In genomic region chr8:45595983-45596382, GRCm38 (mm10) we compare ENCODE assay signal across 33 mouse cellular contexts.
DNase-seq lines count a peak whose midpoint lies in the region; ATAC-seq and TF ChIP-seq lines count a peak whose summit lies in the region.
"Had no signal": no experiment of that assay in that cellular context is flagged by ENCODE, and none has a peak within 500 bp of the region (broad histone marks: within the 10 kb centered on the region; RNA-seq: fewer than 3 reads in every experiment).

No protein-coding gene starts in this region.

- H3K9me3 ChIP-seq in lung, embryonic 14.5 days (ENCODE audit: low read depth, low read length), result no peaks in the 10 kb centered on the region
- H3K9me3 ChIP-seq: embryonic facial prominence, embryonic 12.5 days; forebrain, embryonic 10.5 days; forebrain, embryonic 15.5 days; heart, embryonic 12.5 days; hindbrain, embryonic 13.5 days; lung, embryonic 15.5 days; midbrain, embryonic 13.5 days; stomach, embryonic 15.5 days had no signal

- H3K36me3 ChIP-seq in lung, embryonic 14.5 days (ENCODE audit: insufficient read depth), result no peaks in the 10 kb centered on the region
- H3K36me3 ChIP-seq: embryonic facial prominence, embryonic 12.5 days; forebrain, embryonic 10.5 days; forebrain, embryonic 15.5 days; heart, embryonic 12.5 days; hindbrain, embryonic 13.5 days; lung, embryonic 15.5 days; midbrain, embryonic 13.5 days; stomach, embryonic 15.5 days had no signal

- no peak overlapping the region for H3K4me3 ChIP-seq in lung, embryonic 14.5 days (ENCODE audit: low read depth, low read length)
- H3K4me3 ChIP-seq: embryonic facial prominence, embryonic 12.5 days; forebrain, embryonic 10.5 days; forebrain, embryonic 15.5 days; heart, embryonic 12.5 days; hindbrain, embryonic 13.5 days; lung, embryonic 15.5 days; megakaryocyte, embryonic 14.5 days; midbrain, embryonic 13.5 days; stomach, embryonic 15.5 days had no signal

- H3K4me1 ChIP-seq in lung, embryonic 14.5 days (ENCODE audit: insufficient read depth), result no peaks in the 10 kb centered on the region
- H3K4me1 ChIP-seq: embryonic facial prominence, embryonic 12.5 days; forebrain, embryonic 10.5 days; megakaryocyte, embryonic 14.5 days; stomach, embryonic 15.5 days had no signal

- H3K27ac ChIP-seq in lung, embryonic 14.5 days (ENCODE audit: low read depth), result no peak overlapping the region
- H3K27ac ChIP-seq: embryonic facial prominence, embryonic 12.5 days; forebrain, embryonic 10.5 days; forebrain, embryonic 15.5 days; hindbrain, embryonic 13.5 days; kidney, postnatal 0 days; midbrain, embryonic 13.5 days; stomach, embryonic 15.5 days had no signal

- 76% methylated on average over 1 of the region's 1 CpGs for WGBS in lung, embryonic 14.5 days

- H3K9ac ChIP-seq in lung, embryonic 14.5 days, result no peak overlapping the region
- H3K9ac ChIP-seq: embryonic facial prominence, embryonic 12.5 days; forebrain, embryonic 15.5 days; heart, embryonic 12.5 days; hindbrain, embryonic 13.5 days; lung, embryonic 15.5 days; midbrain, embryonic 13.5 days; stomach, embryonic 15.5 days had no signal

- TF ChIP-seq CTCF in lung, embryonic 14.5 days (IDR thresholded peaks at IDR 0.05; ENCODE audit: low read depth), result no peak

- ATAC-seq in lung, embryonic 14.5 days (ENCODE audit: insufficient read depth), result no peak
- ATAC-seq: forebrain, embryonic 15.5 days; intestine, embryonic 16.5 days; midbrain, embryonic 13.5 days had no signal

- no peak overlapping the region for H3K4me2 ChIP-seq in lung, embryonic 14.5 days
- H3K4me2 ChIP-seq: embryonic facial prominence, embryonic 12.5 days; forebrain, embryonic 15.5 days; heart, embryonic 12.5 days; hindbrain, embryonic 13.5 days; lung, embryonic 15.5 days; midbrain, embryonic 13.5 days; stomach, embryonic 15.5 days had no signal

- DNase-seq in lung, adult 18-20 months, result peak; percentile 42 to 67
- DNase-seq in lung, postnatal 10 days, result no peak
- peak; percentile 45 for DNase-seq in 3T3-L1 (ENCODE audit: low read depth, low spot score)
- DNase-seq in lung, embryonic 14.5 days, result peak; percentile 20
- DNase-seq in lung, postnatal 36 days, result peak; percentile 74
- DNase-seq in urinary bladder, postnatal 36 days (ENCODE audit: low spot score in 2 of 2), result no peak
- DNase-seq in layer of hippocampus, postnatal 10 days (ENCODE audit: low spot score in 2 of 2), result no peak
- DNase-seq: adrenal gland, adult 8-10 months; cerebellum, adult 8-10 months; cerebellum, postnatal 25 days; embryo, embryonic 11 days; gastrocnemius, postnatal 25 days; heart, adult 18-20 months; heart, postnatal 4 days; kidney, adult 8-10 months; kidney, postnatal 4 days; liver; retina, postnatal 1 day; right cerebral cortex, postnatal 14 days; thymus, adult 18-20 months; thymus, postnatal 25 days had no signal

- no peaks in the 10 kb centered on the region for H3K27me3 ChIP-seq in lung, embryonic 14.5 days (ENCODE audit: insufficient read depth, low read length)
- H3K27me3 ChIP-seq: CH12.LX; embryonic facial prominence, embryonic 12.5 days; forebrain, embryonic 15.5 days; heart, embryonic 12.5 days; hindbrain, embryonic 13.5 days; lung, embryonic 15.5 days; megakaryocyte, embryonic 14.5 days; midbrain, embryonic 13.5 days; stomach, embryonic 15.5 days had no signal

Comparison
In these comparisons a context has a peak if more than half of its experiments do, and no peak if none do; other contexts are left out.
1. DNase-seq: peak in lung, adult 18-20 months (2 of 2), 3T3-L1 (single experiment), lung, embryonic 14.5 days (single experiment) and lung, postnatal 36 days (single experiment); none in lung, postnatal 10 days (single experiment), urinary bladder, postnatal 36 days (0 of 2) and layer of hippocampus, postnatal 10 days (0 of 2).